Mouse (Mus musculus): ENCODE measurements at regions not wholly inside any gene's neighbourhood (a gene's known extent, or its start where the extent isn't known, plus 50 kb on each side); places are given as distances from the start of the nearest gene placed in this dataset.

DNA sequence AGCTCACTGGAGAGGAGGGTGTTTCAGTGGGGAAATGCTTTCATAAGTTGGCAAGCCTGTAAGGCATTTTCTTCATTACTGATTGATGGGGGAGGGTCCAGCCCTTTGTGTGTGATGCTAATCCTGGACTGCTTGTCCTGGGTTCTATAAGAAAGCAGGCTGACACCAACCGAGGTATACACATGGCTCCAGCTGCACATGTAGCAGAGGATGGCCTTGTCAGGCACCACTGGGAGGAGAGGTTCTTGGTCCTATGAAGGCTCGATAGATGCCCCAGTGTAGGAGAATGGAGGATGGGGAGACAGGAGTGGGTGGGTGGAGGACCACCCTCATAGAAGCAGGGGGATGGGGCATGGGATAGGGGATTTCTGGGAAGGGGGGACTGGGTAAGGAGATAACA lies 151.0 kb downstream of the Fam173b start:
- TF ChIP-seq CTCF (IDR thresholded peaks at IDR 0.05; ENCODE audit: low read depth, low read length) (no peak), EP300 (IDR thresholded peaks at IDR 0.05; ENCODE audit: insufficient read depth, low read depth, low read length) (no peak)
